Mouse (Mus musculus) gonadal fat pad, adult 2 months (tissue): ENCODE results near the gene Iffo1. TPM values are rescaled to one million over a fixed set of nuclear protein-coding genes. Genes with fewer than 3 reads are reported as not detected.

Source experiments
- DNase-seq: peaks from one replicate; pipeline ENCODE4 v3.0.0-alpha.2; 2012; ENCODE audit warnings: low read depth
- polyA plus RNA-seq: library from polyadenylated mRNA; depleted of rRNA; stranded (reverse); fragments of >200 nt; gene quantifications from 2 replicates; pipeline ENCODE4 v1.2.3, GENCODE M21; 2012; rRNA removed

Gene Iffo1
- 20.9 and 21.5 TPM in 2 replicates for polyA plus RNA-seq

DNA sequence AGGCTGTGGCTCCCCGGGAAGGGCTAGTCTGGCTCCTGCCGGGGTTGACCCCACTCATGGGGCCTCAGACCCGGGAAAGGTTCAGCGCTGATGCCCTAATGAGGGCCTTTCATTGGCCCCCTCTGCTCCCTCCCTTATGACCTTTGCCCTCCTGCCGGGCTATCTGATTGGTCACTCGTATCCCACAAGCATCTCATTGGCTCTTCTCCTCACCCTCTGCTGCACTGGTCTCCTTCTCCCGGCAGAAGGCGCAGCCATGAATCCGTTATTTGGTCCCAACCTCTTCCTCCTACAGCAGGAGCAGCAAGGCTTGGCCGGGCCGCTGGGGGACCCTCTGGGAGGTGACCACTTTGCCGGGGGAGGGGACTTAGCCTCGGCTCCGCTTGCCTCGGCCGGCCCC is at the start of gene Iffo1:
Gene Iffo1 (plus strand): TSS at position 241 of the 400 bp plus-strand sequence.
- DNase-seq, result no peak

DNA sequence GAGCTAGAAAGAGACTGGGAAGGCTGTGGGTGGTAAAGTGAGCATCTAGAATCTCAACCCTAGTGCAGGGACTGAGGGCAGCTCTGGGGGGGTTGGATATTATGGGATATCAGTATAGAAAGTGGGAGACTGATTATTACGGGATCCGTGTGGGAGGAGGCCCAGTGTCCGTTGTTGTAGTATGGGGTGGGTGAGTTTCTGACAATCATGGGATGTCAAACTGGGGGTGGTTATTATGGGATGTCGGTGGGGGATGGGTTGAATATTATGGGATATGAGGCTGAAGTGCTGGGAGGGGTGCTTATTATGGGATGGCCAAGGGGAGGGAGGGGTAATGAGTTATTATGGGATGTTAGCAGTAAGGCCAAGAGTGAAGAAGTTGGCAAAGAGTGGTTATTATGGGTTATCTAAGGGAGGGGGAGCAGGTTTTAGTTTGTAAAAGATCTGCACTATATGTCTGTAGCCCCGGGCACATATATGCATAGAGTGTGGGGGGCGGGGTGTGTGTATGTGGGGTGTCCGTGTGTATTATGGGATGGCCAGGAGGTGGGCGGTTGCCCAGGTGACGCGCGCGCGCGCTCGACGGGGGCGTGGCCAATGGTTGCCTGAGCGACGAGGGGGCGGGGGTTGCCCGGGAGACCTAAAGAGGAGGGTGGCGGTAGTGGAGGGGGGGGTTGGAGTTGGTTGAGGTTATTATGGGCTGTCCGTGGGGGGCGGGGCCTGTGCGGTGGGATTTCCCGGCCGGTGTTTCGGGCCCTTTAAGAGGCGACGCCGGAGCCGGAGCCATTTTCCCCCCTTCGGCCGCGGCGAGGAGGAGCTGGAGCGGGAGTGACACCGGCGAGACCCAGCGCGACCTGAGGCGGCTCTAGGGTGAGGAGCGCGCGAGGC is 49.4 kb upstream of the Iffo1 start, which contains the start of gene Chd4:
Gene Chd4 (plus strand): TSS at position 591 of the 888 bp plus-strand sequence.
- DNase-seq, result no peak

DNA sequence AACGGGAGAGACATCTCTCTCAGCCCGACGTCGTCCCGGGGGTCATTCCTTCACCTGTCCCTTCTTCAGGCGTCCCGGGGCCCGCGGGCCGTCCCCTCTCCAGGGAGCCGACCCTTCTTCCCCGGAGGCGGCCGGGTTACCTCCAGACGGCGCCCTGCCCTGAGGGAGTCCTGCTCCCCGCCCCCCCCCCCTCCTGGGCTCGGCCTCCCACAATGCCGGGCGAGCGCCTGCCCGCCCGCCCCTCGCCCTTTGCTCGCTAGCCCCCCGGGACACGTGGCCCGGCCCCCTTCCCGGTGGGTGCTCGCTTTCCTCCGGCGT is 48.8 kb upstream of the Iffo1 start:
- no peak for DNase-seq

DNA sequence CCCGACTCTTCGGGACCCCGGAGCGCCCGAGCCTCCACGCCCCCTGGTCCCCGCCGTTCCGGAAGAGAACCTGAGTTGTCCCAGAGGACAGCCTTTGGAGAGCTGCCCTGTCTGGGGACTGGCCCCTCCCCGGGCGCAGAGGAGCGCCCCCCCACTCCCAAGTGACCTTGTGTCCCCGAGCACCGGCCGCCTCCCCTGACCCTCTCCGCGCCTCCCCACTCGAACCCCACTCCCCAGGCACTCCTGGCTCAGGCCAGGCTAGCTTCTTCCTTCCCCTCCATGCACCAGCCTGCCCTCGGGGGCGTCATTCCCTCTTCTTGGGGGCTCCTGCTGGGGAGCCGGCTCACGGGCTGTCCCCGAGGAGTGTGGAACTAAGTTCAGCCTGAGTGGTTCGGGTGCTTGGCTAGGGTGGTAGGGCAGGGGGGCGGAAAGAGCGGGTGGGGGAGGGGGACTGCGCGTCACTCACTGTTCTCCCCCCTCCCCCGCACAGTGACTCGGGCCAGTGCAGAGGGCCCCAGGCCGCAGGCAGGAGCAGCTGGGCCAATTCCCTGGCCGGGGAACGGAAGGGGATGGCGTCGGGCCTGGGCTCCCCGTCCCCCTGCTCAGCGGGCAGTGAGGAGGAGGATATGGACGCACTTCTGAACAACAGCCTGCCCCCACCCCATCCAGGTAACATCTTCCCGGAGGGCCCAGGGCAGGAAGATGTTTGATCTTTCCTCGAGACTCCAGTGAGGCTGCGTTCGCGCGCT is 48.3 kb upstream of the Iffo1 start:
- DNase-seq, result no peak

DNA sequence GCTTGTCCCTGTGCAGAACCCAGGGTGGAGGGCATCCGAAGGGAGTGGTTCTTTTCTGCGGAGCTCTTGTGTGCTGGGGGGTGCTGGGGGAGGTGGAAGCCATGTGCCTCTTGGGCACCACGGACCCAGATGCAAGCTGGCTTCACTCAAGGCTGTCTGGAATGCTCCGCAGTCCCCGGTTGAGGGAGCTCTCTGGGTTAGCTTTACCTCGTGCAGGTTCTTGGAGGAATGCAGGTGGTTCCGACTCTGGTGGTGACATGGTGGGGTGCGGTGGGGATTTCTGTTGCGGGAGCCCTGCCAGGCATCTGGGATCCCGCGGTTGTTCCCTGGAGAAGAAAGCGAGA is 47.7 kb upstream of the Iffo1 start:
- DNase-seq, result no peak

DNA sequence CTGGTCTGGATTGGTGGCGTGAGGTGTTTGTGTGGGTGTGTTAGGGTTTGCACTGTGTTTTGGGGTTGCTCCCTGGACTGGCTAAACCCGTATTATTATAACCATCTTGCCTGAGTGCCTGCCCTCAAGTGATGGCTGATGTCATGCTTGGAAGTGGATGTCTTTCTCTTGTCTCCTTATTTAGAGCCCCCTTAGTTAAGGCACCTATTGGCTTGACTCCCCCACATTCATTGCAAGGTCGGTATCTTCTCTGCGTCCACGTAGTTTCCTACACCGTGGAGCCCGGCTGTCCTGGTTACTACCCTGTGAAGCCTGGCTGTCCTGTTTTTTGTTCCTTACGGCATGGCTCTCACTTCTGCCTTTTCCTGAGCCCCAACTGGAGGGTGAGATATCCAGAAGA is 47.1 kb upstream of the Iffo1 start:
- no peak for DNase-seq

DNA sequence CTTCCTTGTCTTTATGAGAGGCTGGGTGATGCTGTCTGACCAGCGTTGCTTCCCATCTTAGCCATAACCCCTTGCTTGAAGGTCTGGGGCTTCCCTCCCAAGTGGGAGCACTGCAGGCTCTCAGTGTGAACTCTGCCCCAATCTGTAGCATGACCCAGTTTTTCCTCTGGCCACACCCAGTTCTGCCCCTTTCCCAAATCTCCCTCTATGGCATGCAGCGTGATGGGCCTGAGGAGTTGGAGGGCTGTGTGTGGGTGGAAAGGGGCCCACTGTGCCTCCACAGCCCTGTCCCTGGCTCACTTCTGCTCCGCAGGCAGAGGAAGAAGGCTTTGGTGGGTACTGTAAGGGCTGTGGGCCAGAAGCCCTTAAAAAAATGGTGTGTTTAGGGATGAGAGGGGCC is 46.5 kb upstream of the Iffo1 start:
- no peak for DNase-seq

DNA sequence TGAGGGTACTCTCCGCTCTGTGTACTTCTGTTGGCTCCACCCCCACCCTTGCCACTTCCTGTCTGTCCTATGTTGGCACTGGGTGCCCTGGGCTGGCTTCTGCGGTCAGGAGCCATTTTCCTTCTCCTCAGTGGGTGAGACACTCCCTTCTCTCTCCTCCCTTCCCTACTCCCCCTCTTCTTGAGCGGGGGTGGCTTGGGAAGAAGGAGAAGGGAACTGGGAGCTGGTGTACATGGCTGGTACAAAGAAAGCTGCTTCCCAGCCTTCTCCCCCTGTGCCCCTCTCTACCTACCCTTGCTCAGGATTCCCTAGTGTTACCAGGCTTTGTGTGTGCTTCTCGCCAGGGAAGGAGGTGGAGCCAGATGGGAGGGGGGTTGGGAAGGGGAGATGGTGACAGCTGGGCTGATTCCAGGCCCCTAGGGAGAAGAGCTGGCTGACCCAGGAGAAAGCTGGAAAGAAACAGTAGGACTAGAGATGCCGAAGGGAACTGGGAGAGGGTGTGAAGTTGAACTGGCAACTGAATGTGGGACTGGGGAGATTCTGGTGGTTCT is 45.5 kb upstream of the Iffo1 start:
- DNase-seq, result no peak

DNA sequence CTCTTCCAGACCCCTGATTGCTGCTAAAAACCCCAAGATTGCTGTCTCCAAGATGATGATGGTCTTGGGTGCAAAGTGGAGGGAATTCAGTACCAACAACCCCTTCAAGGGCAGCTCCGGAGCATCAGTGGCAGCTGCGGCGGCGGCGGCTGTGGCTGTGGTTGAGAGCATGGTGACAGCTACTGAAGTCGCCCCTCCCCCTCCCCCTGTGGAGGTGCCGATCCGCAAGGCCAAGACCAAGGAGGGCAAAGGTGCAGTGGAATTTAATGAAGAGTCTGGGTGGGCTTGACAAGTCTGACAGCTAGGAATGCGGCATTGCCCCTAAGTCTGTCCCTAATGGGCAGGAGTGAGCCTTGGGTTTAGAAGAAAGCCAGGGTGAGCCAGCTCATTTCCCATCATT is 43.6 kb upstream of the Iffo1 start:
- no peak for DNase-seq

DNA sequence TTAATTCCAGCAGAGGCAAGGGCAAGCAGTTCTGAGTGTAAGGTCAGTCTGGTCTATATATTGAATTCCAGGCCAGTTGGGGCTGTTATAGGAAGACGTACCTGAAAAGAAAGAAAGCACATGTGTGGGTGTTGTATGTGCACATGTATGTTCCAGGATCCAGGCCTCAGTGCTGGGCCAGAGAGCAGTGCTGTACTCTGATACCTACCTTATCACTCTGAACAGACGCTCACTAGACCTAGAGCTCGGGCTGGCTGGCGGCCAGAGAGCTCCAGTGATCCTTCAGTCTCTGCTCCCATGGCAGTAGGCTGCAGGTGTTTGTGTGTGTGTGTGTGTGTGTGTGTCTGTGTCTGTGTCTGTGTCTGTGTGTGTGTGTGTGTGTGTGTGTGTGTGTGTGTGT is 40.8 kb upstream of the Iffo1 start:
- no peak for DNase-seq

DNA sequence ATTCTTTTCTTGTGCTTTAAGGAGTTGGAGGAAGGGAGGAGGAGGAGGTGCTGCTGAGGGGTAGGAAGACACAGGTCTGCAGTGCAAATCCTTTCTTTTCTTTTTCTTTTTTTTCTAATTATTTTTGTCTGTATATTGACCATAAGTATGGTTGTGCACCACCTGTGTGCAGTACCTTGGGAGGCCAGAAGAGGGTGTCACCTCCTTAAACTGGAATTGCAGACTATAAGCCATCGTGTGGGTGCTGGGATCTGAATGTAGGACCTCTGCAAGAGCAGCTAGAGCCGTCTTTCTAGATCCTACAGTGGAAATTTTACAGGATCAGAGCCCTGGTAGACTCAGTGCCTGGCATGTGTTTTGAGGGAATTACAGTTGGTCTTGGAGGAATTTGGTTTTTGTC is 37.3 kb upstream of the Iffo1 start:
- DNase-seq, result no peak

DNA sequence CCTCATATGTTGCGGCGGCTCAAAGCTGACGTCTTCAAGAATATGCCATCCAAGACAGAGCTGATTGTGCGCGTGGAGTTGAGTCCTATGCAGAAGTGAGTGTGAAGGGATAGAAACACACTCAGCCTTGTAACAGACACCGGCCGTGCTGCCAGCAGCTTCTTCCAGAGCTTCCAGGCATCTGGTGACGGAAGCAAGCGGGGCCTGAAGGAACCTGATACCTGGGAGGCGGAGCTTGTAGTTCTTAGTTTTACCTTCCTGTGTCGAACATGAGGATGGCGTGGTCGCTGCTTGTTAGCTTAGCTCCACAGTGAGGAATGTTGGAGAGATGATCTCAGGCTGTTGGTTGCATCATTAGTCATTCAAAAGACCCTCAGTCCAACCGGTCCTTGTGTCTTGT is 35.7 kb upstream of the Iffo1 start:
- no peak for DNase-seq

DNA sequence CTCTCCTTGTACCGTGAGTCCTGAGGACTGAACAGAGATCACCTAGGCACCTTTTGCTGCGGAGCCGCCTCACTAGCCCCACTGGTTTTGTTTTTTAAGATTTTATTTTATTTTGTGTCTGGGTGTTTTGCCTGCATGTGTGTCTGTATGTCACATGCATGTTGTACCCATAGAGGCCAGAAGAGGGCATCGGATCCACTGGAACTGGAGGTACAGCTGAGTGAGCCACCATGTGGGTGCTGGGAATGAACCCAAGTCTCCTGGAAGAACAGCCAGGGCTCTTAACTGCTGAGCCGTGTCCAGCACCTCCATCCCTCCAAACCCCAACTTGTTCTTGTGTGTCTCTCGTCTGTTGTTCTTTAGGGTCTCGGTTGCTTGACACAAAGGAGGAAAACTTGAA is 34.1 kb upstream of the Iffo1 start:
- no peak for DNase-seq

DNA sequence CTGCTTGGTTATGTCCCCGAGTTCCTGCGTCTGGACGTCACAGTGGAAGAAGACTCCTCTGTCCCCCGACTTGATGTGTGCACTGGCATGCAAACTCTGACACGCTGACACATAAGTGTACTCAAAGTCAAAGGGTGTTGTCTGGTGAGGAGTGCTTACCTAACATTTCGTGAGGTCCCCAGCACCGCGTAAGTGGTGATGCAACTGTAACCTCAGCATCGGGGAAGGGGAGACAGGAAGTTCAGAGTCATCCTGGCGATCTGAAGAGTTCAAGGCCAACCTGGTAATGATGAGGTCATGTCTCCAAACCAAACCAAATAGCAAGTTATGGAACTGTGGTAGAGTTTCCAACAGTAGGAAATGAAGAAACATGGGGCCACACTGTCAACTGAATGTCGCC is 32.5 kb upstream of the Iffo1 start:
- DNase-seq, result no peak

DNA sequence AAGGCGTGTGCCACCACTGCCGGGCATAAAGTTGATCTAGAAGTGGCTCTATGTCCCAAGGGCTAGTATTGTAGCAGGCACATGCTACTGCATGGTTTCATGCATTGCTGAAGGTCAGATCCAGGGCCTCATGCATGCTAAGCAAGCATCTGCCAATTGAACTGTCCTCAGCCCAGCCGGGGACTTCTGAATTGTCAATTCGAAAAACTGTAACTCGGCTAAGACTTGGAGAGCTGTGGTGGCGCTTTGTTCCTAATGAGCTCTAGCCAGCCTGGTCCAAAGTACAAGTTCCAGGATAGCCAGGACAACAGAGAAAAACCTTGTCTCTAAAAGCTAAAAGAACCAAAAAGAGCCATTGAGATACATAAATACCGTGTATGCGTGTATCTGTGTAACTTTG is 25.7 kb upstream of the Iffo1 start:
- DNase-seq, result no peak

DNA sequence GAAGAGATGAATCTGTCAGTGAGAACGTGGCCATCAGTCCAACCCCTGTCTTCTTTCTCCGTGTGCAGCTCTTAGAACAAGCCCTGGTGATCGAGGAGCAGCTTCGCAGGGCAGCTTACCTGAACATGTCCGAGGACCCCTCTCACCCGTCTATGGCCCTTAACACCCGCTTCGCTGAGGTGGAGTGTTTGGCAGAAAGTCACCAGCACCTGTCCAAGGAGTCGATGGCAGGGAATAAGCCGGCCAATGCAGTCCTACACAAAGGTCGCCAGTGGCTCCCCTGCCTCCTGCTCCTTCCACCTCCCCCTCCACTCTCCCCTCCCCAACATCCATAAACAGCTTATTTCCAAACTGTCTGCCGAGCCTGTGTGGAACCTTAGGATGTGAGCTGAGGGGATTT is 16.3 kb upstream of the Iffo1 start:
- DNase-seq, result no peak

DNA sequence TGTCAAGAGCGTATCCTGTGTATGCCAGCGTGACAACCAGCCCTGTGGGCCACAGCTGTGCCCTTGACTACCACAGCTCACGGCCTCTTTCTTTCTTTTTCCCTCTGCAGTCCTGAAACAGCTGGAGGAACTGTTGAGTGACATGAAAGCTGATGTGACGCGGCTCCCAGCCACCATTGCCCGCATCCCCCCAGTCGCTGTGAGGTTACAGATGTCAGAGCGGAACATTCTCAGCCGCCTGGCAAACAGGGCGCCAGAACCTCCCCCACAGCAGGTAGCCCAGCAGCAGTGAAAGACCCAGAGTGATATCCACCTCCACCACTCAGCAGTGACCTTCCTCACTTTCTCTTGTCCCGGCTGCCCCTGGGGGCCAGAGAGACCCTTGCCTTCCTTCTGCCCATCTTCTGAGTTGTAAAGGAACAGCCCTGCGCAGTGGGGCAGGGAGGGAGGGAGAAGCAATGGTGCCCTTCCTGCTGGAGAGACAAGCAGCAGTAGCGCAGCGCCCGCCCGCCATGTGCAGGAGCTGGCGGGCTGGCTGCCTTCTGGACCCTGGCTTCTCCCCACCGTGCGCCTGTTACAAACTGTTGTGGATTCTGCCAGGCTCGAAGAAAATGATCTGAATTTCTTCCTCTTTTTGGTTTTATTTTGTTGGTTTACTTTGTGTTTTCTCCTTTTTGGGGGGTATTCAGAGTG is 15.2 kb upstream of the Iffo1 start:
- DNase-seq, result no peak

DNA sequence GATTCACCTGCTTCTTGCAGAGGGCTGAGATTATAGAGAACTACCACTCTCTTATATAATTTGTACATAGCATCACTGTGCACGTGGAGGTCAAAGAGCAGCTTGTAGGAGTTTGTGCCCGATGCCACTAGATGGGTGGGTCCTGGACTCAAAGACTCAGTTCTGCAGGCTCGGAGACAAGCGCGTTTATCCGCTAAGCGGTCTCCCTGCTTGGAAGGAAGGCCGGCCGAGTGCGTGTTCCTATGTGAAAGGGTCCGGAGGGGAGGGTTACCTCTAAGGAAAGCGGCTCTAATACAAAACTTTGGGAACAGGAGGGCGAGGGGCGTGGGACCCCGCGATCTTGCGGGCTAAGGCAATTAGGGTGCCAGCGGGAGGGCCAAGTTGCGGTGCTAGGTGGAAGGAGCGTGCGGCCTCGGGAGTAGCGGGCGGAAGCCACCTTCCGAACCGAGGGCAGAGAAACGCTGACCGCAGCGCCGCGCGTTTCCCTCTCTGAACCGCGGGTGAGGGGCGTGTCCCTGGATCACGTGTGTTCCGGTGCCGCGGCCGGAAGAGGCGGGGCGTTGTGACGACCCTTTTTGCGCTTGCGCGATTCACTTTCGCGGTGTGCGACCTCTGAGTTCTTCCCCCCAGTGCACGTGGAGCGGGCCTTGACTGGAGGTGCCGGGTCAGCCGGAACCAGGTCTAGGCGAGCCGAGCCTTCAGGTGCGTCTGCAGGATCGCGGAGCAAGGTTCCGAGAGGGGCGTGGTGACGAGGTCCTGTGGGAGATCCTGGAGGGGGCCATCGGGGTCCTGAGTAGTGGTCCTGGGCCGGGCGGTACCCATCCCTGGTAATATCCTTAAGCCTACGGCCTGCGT is 13.5 kb upstream of the Iffo1 start, which contains the start of gene Nop2:
Gene Nop2 (plus strand): TSS at position 608 of the 855 bp plus-strand sequence.
- no peak for DNase-seq

DNA sequence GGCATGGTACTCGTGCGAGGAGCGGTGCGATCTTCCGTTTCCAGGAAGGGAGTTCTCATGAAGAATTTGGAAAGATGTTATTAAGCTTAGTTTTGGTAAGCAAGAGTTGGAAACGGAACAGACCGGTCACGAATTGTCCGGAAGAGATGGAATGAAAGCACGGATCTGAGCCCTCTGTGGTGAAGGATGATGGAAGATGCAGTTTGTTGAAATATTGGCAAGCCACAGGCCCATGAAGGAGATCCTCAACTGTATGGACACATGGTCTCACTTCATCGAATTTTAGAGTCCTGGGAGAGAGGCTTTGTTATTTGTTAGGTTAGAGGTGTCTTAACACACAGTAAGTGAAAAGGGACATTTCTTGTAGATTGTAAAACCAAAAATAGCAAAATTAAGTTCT is 12.6 kb upstream of the Iffo1 start:
- no peak for DNase-seq

DNA sequence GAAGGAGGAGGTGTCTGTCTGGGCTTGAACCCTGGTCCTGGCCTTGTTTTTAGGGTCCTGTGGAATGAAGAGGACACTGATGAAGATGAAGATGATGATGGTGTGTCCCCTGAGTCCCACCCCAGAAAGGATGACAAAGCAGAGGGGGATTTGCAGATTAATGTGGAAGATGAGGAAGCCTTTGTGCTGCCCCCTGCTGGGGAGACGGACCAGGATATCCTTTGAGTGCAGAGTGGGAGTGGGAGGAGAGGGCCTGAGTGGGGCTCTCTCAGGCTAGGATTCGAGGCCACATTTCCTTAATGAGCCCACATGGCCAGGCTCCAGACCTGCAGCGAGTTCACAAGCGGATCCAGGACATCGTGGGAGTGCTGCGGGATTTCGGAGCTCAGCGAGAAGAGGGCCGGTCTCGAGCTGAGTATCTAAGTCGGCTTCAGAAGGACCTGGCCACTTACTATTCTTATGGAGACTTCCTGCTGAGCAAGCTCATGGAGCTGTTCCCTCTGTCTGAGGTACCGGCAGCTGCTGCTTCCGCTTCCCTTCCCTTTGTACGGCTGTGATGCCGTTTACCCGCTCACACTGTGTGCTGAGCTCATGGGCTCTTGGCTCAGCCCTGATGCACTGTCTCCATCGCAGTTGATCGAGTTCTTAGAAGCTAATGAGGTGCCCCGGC is 7.9 kb upstream of the Iffo1 start:
- no peak for DNase-seq

DNA sequence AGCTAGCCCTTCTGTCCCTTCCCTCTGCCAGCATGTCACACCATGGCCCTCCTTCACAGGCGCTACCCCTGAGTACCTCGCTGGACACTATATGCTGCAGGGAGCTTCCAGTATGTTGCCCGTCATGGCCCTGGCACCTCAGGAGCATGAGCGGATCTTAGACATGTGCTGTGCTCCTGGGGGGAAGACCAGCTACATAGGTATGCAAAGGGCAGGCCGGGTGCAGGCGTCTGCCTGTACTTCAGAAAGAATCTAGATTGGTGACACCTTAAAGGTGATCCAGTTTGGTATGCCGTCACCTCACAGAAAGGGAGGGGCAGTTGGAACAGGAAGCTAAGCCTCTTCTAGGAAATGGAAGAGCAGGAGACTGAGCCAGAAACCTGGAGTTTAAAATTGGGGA is 5.3 kb upstream of the Iffo1 start:
- DNase-seq, result no peak
